Mouse (Mus musculus) embryo, embryonic 11 days (tissue): ENCODE results near the gene Rfng.
A peak's percentile ranks its signal among the peaks of the same experiment; 100 is the strongest.
"Not testable (repeated sequence)": the region's sequence is repeated elsewhere in the genome, so short reads cannot be mapped to it uniquely, and the experiment has no call there.

Experiments
- DNase-seq: peaks from one replicate; pipeline ENCODE4 v3.0.0-alpha.2; 2015

Rfng gene

DNA sequence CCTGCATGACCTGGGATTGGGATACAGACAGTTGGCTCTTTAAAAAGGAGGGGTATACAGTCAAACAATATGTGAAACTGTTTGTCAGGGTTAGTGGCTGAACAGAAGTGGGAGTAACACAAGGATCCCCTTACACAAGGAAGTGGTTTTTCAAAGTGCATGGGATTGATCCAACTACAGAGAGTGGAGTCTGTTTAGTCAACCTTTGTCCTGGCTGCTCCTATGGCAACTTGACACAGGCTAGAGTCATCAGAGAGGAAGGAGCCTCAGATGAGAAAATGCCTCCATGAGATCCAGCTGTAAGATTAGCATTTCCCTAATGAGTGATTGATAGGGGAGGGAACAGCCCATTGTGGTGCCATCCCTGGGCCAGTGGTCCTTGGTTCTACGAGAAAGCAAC is 15.8 kb downstream of the Rfng start:
- no peak for DNase-seq

DNA sequence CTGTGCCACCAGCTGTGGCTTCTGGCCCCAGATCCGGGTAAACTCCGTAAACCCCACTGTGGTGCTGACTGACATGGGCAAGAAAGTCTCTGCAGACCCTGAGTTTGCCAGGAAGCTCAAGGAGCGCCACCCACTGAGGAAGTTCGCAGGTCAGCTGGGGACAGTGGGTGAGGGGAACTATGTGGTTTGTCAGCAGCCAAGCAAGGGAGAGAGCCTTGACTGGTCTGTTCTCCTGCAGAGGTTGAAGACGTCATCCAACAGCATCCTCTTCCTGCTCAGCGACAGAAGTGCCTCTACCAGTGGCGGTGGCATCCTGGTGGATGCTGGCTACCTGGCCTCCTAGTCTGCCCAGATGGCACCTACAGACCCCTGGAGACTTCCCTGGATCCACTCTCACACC is 17.0 kb downstream of the Rfng start:
- not testable (repeated sequence) for DNase-seq

DNA sequence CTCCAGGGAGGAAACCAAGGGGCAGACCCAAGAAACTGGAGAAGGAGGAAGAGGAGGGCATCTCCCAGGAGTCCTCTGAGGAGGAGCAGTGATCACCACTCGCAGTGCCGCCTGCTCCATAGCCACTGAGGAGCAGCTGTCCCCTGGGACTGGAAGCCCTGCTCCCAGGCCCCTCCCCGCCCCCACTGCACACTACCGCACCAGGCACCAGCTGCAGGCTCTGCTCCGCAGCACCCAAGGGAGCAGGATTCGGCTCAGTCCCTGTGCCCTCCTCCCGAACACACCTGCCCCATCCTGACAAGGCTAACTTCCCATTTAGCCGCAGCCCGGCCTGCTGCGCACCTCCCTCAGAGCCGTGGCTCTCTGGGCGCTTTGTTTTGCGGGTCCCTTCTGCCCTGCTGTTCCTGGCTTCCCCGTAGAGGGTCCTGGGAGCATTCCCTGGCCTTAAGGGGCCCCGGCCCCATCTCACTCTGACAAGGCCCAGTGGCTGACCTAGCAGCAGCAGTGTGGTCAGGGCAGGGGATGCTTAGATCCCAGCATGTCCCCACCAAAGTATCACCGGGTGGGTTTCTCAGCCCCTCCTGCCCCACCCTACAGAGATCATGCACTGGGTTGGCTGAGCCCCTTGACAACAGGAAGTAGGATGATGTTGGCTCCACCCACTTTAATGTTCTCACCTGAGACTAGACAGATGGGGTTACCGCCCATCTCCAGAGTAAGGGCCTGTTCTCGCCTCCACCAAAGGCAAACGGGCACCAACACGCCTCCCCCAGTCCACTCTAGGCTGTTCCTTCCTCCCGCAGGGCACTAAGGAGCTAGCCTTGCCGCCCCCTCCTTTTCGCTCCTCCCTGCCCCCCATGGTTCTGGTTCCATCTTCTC is 20.6 kb downstream of the Rfng start:
- not testable (repeated sequence) for DNase-seq

DNA sequence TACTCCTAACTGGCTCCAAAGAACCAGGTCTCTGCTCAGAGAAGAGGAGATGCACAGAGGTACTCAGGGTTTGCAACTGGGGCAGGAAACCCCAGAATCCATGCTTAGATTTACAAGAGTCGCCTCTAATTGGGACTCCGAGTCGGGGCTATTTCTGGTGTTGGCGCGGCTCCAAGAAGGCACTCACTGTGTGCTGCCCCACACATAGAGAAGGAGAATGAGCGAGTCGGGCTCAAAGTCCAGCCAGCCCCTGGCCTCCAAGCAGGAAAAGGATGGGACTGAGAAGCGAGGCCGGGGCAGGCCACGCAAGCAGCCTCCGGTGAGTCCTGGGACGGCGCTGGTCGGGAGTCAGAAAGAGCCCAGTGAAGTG is 21.4 kb downstream of the Rfng start, which contains the start of gene Hmga1b:
Gene Hmga1b (plus strand): TSS at position 123 of the 370 bp plus-strand sequence.
- not testable (repeated sequence) for DNase-seq

DNA sequence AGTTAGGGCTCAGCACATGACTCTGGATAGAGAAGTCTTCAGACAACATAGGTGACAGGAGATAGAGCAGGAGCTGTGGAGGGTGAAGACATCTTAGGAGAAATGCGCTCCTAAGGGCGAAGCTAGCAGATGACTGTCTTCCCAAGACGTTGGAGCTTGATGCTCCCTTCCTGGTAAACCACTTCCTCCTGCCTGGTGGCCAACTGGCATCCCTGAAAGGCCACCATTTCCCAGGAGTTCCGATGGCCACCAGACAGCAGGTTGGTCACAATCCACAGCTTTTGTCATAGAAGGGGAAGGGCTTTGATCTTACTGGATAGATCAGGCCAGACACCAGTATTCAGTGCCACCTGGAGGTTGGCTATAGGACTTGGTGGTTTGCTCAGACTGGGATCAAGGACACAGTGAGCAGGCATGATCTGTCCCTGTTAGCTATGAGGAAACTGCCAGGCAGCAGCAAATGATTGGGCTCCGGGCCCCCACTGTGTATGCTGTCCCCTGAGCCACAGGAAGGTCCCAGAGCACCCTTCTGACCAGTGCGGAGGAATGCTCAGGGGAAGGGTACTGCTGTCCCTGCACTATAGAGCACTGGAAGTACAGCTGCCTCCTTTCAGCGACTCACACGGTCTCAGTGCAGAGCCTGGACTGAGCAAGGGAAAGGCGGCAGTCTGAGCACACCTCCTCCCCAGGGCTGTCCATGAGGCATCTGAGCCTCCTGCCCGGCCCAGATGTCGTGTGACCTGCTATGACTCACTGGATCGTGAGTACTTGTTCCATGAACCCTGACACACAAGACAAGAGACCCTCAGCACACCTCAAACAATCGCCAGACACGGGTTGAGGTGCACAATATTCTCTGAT is 22.0 kb downstream of the Rfng start:
- no peak for DNase-seq

DNA sequence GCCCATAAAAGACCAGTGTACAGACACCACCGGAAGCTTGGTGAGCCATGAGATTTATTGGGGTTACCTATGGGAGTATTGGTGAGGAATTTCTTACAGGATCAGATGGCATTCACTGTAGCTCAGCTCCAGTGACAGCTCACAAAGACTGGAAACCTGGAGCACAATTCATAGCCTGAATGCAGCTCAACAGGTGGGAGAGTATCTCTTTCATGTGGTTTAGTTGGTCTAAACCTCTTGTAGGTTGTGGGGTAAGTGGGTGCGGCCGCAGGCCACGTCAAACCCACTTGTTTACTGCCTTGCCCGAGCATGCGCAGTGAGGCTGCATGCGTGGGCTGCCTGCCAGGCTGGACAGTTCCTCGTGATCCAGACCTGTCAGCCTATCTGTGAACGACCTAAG is 23.8 kb downstream of the Rfng start:
- DNase-seq = no peak

DNA sequence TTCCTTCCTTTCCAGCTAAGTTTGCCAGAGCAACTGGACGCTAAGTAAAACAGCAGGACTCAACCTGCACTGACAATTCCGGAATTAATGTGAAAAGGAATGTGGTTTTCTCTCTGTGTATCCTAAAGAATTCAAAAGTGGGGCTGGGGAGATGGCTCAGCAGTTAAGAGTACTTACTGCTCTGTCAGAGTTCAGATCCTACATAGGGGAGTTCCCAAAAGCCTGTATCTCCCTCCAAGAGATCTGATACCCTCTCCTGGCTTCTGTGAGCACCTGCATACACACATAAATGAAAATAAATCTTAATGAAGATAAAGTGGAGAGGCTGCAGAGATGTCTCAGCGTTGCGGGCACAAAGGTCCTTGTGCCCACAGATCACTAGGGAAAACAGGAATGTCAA is 32.4 kb downstream of the Rfng start:
- DNase-seq = no peak

DNA sequence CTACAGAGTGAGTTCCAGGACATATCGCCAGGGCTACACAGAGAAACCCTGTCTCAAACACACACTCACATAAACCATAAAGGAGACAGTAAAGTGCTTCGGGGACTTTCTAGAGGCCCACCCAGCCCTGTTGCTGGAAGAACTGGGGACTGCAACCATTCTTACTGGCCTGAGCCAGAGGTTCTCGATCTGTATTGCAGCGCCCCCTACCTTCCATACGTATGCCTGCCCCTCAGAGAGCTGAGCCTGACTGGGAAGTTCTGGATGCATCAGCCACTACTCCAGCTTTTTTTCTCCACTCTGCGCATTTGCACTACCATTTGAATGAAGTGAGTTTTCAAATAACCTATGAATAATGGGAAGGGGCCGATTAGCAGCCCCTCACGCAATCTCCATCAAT is 34.6 kb downstream of the Rfng start:
- peak; percentile 43 for DNase-seq

DNA sequence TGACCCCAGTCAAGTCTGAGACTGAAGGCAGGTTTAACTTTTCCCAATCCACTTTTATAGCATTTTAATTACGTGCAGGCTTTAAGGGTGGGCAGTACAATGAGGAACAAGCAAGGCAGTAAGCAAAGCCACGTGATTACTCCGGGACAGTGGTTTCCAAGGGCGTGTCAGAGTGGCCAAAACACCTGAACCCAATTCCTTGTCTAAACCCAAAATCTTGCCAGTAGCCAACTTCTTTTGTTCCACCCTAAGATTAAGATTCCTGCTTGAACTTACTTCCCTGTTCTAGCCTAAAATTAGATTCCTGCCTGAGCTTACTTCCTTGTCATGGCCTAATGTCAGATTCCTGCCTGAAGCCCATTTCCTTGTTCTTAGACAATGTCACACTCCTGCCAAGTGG is 36.0 kb downstream of the Rfng start:
- DNase-seq = no peak

DNA sequence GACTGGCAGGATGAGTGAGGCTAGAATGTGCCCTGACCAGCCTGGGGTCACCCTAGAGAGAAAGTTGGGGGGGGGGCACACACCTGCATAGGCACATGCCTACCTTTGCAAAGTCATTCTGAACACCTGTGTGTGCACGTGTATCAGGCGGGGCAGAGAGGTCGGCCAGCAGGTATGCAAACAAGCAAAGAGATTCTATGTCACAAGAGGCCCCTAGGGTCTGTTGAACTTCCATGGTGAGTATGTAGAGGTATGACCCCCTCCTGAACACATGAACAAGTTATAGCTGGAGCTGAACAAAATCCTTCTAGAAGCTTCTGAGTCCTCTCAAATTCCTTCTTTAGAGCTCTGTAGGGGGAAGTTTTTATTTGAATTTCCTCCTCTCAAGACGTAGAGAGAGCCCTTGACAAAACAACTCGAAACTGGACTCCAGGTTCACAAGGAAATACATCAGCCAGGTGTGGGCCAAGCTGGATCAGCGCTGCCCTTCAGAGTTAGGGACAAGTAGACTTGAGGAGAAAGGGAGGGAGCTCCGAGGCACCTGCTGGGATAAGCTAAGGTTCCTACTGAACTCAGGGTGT is 39.8 kb downstream of the Rfng start:
- no peak for DNase-seq

DNA sequence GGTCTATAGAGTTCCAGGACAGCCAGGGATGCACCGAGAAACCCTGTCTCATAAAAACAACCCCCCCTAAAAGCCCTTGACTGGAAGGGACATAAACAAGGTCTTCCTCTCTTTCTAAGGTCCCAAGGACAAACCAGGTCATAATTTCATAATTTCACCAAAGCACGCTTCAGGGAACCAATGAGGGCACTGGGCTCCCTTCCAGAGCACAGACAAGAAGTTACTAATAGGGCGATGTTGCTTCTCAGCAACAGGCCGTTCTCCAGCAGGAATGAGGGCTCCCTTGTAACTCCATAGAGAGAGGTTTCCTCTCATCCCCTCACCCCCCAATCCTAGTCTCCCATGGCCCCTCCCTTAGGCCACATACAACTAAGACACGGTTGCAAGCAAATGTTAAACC is 43.0 kb downstream of the Rfng start:
- no peak for DNase-seq

DNA sequence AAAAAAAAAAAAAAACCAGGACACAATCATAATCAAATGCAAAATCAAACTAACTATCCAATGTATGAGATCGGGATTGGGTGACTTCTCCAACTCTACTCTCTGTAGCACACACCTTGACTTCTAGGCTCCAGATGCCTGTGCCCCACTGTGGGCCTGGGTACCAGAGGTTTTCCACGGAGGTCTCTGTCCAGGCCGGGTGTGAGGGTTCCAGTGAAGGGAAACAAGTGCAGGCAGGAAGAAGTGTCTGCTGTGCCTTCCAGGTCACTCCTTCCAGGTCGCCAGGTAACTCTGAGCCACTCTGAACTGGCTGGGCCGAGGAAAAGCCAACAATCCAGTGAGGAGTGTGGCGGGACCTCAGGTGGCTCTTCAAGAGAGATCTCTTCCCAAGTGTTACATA is 47.6 kb downstream of the Rfng start:
- no peak for DNase-seq

DNA sequence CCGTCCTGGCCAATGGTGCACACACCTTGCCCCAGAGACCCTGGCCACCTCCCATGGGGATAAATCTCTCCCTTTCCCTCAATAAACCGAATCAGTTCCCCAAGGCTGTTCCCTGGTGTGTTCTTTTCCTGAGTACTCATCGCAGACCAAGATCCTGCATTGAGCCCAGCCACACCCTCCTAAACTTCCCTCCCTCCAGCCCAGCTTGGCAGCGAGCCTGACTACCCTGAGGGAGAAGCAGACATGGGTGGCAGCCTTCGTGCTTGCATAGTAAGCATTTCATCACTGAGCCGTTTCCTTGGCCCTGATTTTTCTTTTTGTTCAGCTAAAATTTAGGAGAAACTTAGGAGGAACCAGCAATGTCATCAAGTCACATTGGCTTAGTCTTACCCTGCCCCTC is 50.5 kb downstream of the Rfng start:
- no peak for DNase-seq

DNA sequence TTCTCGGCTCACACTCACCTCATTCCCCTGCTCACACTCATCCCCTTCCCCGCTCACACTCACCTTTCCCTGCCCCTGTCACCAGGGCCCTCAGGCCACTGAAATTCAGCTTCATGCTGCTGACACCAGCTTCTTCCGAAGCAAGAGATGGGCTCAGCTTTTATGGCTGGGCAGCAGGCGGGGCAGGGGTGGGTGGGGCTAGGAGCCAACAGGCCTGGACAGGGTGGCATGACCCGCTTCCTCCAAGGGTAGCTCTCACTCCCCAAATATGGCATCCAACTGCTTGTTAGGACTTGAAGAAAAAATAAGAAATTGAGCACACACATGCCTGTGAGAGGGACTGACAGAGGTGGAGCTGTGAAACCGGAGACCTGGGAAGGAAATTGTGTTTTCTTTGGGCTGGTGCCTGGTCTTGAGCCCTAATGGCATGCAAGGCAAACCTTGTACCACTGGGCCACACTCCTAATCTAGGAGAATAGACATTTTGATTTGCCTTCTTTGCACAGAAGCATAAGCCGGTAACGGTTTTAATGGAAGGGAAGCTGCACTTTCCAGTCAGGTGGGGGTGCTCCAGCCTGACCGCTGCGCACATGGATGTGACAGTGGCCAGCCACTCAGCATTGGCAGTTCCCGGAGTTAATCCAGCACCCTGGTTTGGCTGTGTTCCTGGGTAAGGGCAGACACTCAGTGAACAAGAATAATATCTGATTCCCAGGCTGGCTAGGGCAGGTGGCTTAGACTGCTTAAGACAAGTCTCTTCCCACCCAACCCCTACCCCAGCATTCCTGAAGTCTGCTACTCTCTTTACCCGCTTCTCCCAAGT is 51.9 kb downstream of the Rfng start, which contains the start of gene Cbr2:
Gene Cbr2 (minus strand): TSS at position 257 of the 823 bp plus-strand sequence.
- DNase-seq = no peak

DNA sequence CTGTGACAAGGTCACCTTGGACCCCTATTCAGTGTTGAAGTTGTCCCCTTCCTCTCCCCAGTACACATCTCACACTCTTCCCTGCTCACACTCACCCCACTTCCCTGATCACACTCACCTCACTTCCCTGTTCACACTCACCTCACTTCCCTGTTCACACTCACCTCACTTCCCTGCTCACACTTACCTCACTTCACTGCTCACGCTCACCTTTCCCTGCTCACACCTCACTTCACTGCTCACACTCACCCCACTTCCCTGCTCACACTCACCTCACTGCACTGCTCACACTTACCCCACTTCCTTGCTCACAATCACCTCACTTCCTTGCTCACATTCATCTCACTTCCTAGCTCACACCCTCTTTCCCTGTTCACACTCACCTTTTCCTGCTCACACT is 52.6 kb downstream of the Rfng start:
- no peak for DNase-seq
